Mouse (Mus musculus) megakaryocyte, embryonic 14.5 days (primary cell): ENCODE results near the gene Prkch. TPM values are rescaled to one million over a fixed set of nuclear protein-coding genes. Genes with fewer than 3 reads are reported as not detected.

Experiments used
- H3K27me3 ChIP-seq: replicated peaks from 2 replicates; pipeline ENCODE3; 2012; ENCODE audit warnings: inconsistent platforms
- H3K36me3 ChIP-seq: replicated peaks from 2 replicates; pipeline ENCODE3; 2012; ENCODE audit warnings: low read length, inconsistent platforms, mixed read lengths
- H3K4me1 ChIP-seq: 2 replicates; pipeline ENCODE4 v1.6.1; 2012; ENCODE audit warnings: inconsistent platforms
- H3K4me3 ChIP-seq: replicated peaks from 2 replicates; pipeline ENCODE3; 2012; ENCODE audit warnings: moderate library complexity, mild to moderate bottlenecking, inconsistent platforms
- H3K9me3 ChIP-seq: 2 replicates; pipeline ENCODE4 v1.6.1; 2012; ENCODE audit warnings: inconsistent platforms
- FLI1 ChIP-seq: IDR thresholded peaks from 2 replicates; pipeline ENCODE4 v1.6.1; 2012; ENCODE audit warnings: low read length, inconsistent platforms, mixed read lengths
- GATA1 ChIP-seq: IDR thresholded peaks from 3 replicates; pipeline ENCODE4 v1.6.1; 2012; ENCODE audit warnings: mixed read lengths, low read length, inconsistent platforms, borderline replicate concordance
- polyA plus RNA-seq: library from polyadenylated mRNA; stranded (reverse); fragments of >175 nt; gene quantifications from 2 replicates; pipeline ENCODE4 v1.2.3, GENCODE M21; 2012; ENCODE audit warnings: low replicate concordance; ENCODE audit not compliant: insufficient read depth

Prkch gene
- polyA plus RNA-seq, 1 experiment, result 0.82 TPM

DNA sequence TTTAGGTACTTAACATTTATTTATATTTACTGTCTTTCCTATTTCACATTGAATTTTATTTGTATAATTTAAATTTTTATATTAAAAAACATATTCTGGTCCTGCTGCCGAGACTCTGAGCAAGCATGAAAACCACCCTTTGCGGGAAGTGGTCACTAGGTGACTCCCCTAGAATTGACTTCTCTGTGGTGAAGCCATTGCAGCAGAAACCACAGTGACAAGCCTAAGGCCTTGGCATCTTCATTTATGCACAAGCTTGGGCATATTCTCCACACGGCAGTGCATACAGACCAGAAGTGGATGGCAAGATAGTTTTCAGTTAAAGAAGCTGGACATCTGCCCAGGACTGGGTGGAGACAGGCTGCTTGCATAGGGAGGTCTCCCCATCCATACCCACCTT is 117.4 kb downstream of the Prkch start:
- TF ChIP-seq GATA1 (no peak), FLI1 (no peak)
- H3K4me3 ChIP-seq, result no peak overlapping the region
- no peaks in the 10 kb centered on the region for H3K36me3 ChIP-seq
- no peaks in the 10 kb centered on the region for H3K9me3 ChIP-seq
- H3K4me1 ChIP-seq, result 0 out of 2 replicates have a peak, but pooled peaks cover 3% of the 10 kb centered on the region
- peaks cover 12% of the 10 kb centered on the region for H3K27me3 ChIP-seq

DNA sequence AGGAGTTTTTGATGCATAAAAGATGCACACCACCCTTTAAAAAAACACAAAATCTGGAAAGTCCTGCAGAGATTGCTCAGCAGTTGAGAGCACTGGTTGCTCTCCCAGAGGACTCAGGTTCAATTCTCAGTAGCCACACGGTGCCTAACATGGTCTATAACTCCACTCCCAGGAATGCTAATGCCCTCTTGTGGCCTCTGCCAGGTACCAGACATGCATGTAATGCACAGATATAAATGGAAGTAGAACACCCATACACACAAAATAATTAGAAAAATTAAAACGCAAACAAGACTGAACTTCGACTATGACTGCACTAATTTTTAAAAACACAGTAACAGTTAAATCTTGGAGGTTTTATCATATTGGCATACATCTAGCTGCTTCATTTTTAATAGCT is 119.8 kb downstream of the Prkch start:
- Histone ChIP-seq H3K9me3 (no peaks in the 10 kb centered on the region), H3K27me3 (peaks cover 8% of the 10 kb centered on the region), H3K36me3 (no peaks in the 10 kb centered on the region), H3K4me3 (no peak overlapping the region), H3K4me1 (peaks cover 12% of the 10 kb centered on the region)
- no peak for TF ChIP-seq FLI1
- TF ChIP-seq GATA1, result no peak

DNA sequence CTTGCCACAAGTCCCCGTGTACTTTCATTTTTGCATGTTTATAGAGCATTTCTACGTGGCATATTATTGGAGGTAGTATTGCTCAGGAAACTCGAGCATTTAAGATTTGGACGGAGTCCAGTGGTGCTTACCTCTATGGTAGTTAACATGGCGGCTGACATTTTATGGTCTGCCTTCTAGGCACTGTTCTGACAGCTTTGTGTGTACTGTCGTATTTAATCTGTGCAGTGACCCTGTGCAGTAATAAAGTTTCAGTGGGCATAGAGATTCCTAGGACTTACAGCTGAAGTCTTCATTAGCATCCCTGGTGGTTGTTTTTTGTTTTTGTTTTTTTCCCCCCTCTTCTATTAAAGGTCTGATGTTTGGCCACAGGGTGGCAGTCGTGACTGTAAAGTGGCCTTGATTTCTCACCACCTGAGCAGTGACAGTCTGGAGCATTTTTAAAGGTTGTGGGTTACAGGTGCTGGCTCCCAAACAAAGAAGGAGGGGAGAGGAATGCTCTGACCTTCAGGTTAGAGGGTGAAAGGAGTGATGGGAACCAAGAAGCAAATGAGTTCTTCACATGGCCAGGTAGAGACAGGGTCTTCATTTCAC is 120.6 kb downstream of the Prkch start:
- Histone ChIP-seq H3K9me3 (no peaks in the 10 kb centered on the region), H3K36me3 (no peaks in the 10 kb centered on the region), H3K4me3 (no peak overlapping the region), H3K4me1 (peaks cover 15% of the 10 kb centered on the region), H3K27me3 (peaks cover 11% of the 10 kb centered on the region)
- no peak for TF ChIP-seq FLI1
- no peak for TF ChIP-seq GATA1

DNA sequence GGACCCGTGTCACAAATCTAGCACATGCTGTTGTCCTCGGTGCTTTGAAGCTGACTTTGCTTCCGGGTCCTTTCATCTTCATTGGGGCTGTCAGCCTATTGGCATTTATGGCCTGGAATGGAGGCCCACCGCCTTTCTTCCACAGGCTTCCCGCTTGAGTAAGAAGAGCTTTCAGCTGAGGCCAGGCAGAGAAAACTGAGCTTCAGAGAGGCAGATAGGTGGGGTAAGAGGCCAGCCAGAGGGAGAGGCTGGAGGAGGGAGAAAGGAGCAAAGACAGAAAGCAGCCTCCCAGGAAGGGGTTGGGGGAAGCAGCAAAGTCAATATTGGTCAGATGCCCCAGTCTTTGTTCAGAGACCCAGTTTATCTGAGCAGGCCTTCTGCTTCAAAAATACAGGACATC is 123.9 kb downstream of the Prkch start:
- peaks cover 3% of the 10 kb centered on the region for H3K27me3 ChIP-seq
- H3K4me3 ChIP-seq, result no peak overlapping the region
- peaks cover 11% of the 10 kb centered on the region for H3K4me1 ChIP-seq
- H3K9me3 ChIP-seq, result no peaks in the 10 kb centered on the region
- TF ChIP-seq FLI1, result no peak
- no peak for TF ChIP-seq GATA1
- no peaks in the 10 kb centered on the region for H3K36me3 ChIP-seq

DNA sequence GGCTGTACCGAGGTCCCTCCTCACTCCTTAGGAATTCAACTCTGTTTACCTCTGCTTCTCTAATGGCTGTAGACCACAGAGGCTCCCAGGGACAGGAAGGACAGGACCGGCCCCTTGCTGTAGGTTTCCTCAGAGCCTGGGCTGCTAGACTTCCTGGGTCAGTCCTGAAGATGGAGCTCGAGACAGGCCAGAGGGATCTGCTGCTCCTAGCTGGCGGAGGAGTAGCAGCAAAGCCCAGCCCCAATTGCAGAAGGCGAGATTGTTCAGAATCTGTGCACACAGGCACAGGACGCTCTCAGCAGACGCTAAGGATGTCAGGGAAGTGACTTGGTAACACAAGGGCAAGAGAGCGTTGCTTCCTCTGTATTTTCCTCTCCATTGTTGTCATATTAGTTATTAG is 124.3 kb downstream of the Prkch start:
- no peak for TF ChIP-seq FLI1
- no peak for TF ChIP-seq GATA1
- Histone ChIP-seq H3K4me1 (peaks cover 11% of the 10 kb centered on the region), H3K9me3 (no peaks in the 10 kb centered on the region), H3K4me3 (no peak overlapping the region), H3K27me3 (peaks cover 3% of the 10 kb centered on the region), H3K36me3 (no peaks in the 10 kb centered on the region)

DNA sequence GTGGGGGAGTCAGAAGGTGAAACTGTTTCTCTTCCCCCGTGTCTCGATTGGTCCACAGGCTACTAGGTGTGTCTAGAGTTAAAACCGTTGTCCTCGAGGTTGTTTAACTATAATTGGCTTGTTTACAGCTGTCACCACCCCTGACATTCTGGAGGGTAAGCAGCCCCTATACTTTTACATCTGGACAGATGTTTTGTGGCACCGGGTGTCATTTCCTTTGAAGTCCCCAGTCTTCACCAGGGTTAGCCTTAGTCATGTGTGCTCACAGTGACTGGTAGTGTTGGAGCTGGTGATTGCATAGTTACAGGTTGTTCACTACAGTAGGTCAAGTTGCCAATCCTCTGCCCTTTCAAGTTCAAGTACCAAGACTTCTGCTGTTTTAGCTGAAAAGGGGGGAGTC is 126.2 kb downstream of the Prkch start:
- Histone ChIP-seq H3K9me3 (no peaks in the 10 kb centered on the region), H3K36me3 (no peaks in the 10 kb centered on the region), H3K4me3 (no peak overlapping the region), H3K27me3 (peaks cover 3% of the 10 kb centered on the region), H3K4me1 (peaks cover 11% of the 10 kb centered on the region)
- no peak for TF ChIP-seq GATA1
- TF ChIP-seq FLI1, result no peak

DNA sequence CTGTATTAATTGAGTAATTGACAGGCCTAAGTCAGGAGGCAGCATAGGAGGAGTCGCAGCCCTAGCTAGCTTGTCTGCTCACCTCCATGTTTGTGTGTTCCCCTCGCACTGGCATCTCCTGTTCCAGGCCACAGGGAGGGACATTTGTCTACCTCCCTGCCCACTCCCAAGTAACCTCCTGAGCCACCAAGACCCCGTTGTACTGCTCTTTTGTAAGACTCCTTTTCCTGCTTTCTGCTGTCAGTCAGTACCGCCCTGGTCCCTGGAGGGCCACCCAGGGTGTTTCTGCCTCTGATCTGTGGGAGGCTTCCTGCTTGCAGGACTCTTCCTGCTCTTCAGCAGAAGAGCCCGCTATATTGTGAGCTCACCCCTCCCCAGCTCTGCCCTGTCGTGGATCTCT is 127.5 kb downstream of the Prkch start:
- Histone ChIP-seq H3K27me3 (peaks cover 3% of the 10 kb centered on the region), H3K4me3 (no peak overlapping the region), H3K4me1 (peaks cover 11% of the 10 kb centered on the region), H3K36me3 (no peaks in the 10 kb centered on the region), H3K9me3 (no peaks in the 10 kb centered on the region)
- TF ChIP-seq GATA1 (no peak), FLI1 (no peak)

DNA sequence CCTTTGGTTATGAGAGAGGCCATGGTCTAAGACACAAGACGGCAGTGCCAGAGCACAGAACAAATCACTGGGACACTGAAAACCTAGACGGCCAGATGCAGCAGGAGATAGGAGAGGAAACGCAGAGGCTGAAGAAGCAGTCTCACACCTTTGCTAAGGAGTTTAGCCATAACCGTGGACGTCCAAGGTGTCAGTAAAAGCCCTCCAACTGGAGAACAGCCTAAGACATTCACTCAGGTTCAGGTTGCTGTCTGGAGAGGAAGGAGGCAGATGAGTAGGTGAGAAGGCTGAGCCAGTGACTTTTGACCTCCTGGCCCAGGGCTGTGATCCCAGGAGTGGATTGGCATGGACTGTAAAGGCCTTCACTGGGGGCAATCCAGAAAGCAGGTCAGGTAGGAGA is 130.0 kb downstream of the Prkch start:
- H3K4me1 ChIP-seq, result peaks cover 2% of the 10 kb centered on the region; the same call in 1 of the 2 replicates
- H3K36me3 ChIP-seq, result no peaks in the 10 kb centered on the region
- no peaks in the 10 kb centered on the region for H3K9me3 ChIP-seq
- peaks cover 3% of the 10 kb centered on the region for H3K27me3 ChIP-seq
- H3K4me3 ChIP-seq, result no peak overlapping the region
- TF ChIP-seq FLI1, result no peak
- TF ChIP-seq GATA1, result no peak

DNA sequence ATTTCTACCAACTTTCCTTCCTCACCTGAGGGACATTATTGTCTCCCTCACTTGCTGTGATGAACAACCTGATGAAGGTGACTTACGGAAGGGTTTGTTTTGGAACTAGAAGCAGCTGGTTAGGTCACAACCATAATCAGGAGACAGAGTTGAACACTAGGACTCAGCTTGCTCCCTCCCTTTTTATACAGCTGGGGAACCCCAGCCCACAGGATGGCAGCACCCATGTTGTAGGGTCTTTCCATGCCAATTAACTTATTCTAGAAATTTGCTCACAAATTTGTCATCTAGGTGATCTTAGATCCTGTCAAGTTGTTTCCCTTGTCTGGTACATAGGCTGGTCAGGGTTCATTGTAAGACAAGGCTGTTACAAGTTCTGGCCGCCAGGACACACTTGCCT is 130.7 kb downstream of the Prkch start:
- no peaks in the 10 kb centered on the region for H3K27me3 ChIP-seq
- no peaks in the 10 kb centered on the region for H3K36me3 ChIP-seq
- no peaks in the 10 kb centered on the region for H3K9me3 ChIP-seq
- H3K4me3 ChIP-seq, result no peak overlapping the region
- no peak for TF ChIP-seq GATA1
- TF ChIP-seq FLI1, result no peak
- no peaks in the 10 kb centered on the region for H3K4me1 ChIP-seq

DNA sequence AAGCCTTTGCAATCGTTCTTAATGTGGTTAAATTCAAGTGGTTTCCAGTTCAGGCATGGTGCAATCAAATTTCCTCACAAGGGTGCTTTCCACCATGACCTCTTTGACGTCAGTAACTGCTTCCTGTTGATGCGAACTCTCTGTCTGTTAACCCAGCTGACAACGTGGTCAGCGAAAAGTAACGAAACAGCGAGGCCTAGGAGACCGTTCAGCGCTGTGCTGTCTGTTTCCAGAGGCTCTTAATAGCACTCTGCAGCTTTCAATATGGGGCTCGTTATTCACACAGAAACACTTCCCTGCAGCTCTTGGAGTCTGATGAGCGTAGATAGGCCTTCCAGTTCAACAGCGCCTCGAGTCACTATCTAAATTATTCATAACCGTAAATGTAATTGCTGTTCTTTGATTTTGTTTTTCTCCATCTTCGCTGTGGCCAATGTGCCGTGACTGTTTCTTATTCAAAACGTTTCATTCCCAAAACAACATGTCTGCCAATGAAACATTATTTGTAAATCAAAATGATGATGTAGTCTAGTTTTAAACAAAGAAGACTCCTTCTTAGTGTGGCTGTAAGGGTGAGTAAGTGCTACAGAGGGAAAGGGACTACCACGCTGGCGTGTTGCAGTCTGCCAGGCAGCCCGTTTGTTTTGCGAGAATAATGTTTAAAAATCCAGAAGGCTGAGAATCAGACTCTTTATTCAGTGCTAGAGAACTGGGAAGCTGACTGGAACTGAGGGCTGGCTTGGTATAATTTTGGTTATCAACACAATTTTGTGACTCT is 131.5 kb downstream of the Prkch start:
- no peak for TF ChIP-seq FLI1
- no peak for TF ChIP-seq GATA1
- no peaks in the 10 kb centered on the region for H3K4me1 ChIP-seq
- H3K9me3 ChIP-seq, result no peaks in the 10 kb centered on the region
- no peaks in the 10 kb centered on the region for H3K27me3 ChIP-seq
- no peak overlapping the region for H3K4me3 ChIP-seq
- no peaks in the 10 kb centered on the region for H3K36me3 ChIP-seq
